ENCODE assay signal across 12 mouse cellular contexts in genomic region chr7:24387059-24387556, GRCm38 (mm10). TPM values are rescaled to one million over a fixed set of nuclear protein-coding genes. Genes with fewer than 3 reads are reported as not detected.
DNase-seq lines count a peak whose midpoint lies in the region; TF ChIP-seq lines count a peak whose summit lies in the region.
"Had no signal": no experiment of that assay in that cellular context is flagged by ENCODE, and none has a peak within 500 bp of the region (broad histone marks: within the 10 kb centered on the region; RNA-seq: fewer than 3 reads in every experiment).

No protein-coding gene starts in this region.

- no peak overlapping the region for H3K4me3 ChIP-seq in bone marrow, adult 2 months (replicated peaks; ENCODE audit: control insufficient read depth, low read depth, low read length)
- H3K4me3 ChIP-seq: hindbrain, embryonic 15.5 days; limb, embryonic 13.5 days; neural tube, embryonic 13.5 days had no signal

- whole genome bisulfite sequencing in bone marrow, adult 2 months: 17% methylated on average over 10 of the region's 10 CpGs

- DNase-seq in urinary bladder, postnatal 25 days (ENCODE audit: low spot score): peak; percentile 63
- no peak for DNase-seq in urinary bladder, adult 2 months (ENCODE audit: low spot score)
- peak; percentile 34 for DNase-seq in heart, postnatal 4 days
- DNase-seq in urinary bladder, postnatal 36 days (ENCODE audit: low spot score in 2 of 2): peak; percentile 62 to 73
- DNase-seq in kidney, adult 11 months: no peak
- DNase-seq in cerebellum, adult 9-11 months: no peak
- DNase-seq in cerebellum, adult 9-10 months: no peak

- peaks cover 9% of the 10 kb centered on the region for H3K4me1 ChIP-seq in bone marrow, adult 2 months (ENCODE audit: control insufficient read depth, insufficient read depth, low read length)

- TF ChIP-seq CTCF in bone marrow, adult 2 months (IDR thresholded peaks at IDR 0.05; ENCODE audit: control insufficient read depth, insufficient read depth, low read length): no peak

- no peak for TF ChIP-seq POLR2A in bone marrow, adult 2 months (IDR thresholded peaks at IDR 0.05; ENCODE audit: borderline replicate concordance, control insufficient read depth, low read depth, low read length)

- peak overlapping the region; percentile 37 for H3K27ac ChIP-seq in bone marrow, adult 2 months (ENCODE audit: control insufficient read depth, insufficient read depth, low read depth, low read length, poor library complexity)
- H3K27ac ChIP-seq: hindbrain, embryonic 15.5 days; limb, embryonic 13.5 days; neural tube, embryonic 13.5 days had no signal

RNA-seq across cellular contexts. Expression of gene Smg9, which starts 12.3 kb away (rescaled TPM):
- 37.6 and 37.7 TPM in 2 replicates for polyA plus RNA-seq in urinary bladder, adult 2 months (2012; rRNA removed)
- polyA plus RNA-seq in bone marrow, adult 2 months (2011; ENCODE audit: insufficient read depth, insufficient read length, low replicate concordance, missing spikeins): 32.3 and 59.7 TPM in 2 replicates
- 10 to 100 TPM; 15.0 to 15.5 TPM for total RNA-seq in heart, postnatal 4 days (2021)

RNA-seq across cellular contexts. Expression of gene Kcnn4, which starts 17.0 kb away (rescaled TPM):
- polyA plus RNA-seq in urinary bladder, adult 2 months (2012; rRNA removed): 47.4 and 50.6 TPM in 2 replicates
- 118 and 180 TPM in 2 replicates for polyA plus RNA-seq in bone marrow, adult 2 months (2011; ENCODE audit: insufficient read depth, insufficient read length, low replicate concordance, missing spikeins)
- 1 to 10 TPM; 1.0 TPM for total RNA-seq in heart, postnatal 4 days (2021)

RNA-seq across cellular contexts. Expression of gene Lypd5, which starts 38.1 kb away (rescaled TPM):
- not detected in 2 replicates for polyA plus RNA-seq in urinary bladder, adult 2 months (2012; rRNA removed)
- not detected in 2 replicates for polyA plus RNA-seq in bone marrow, adult 2 months (2011; ENCODE audit: insufficient read depth, insufficient read length, low replicate concordance, missing spikeins)
- total RNA-seq in heart, postnatal 4 days (2021): not detected
- polyA plus RNA-seq: activated CD4-positive, CD25-positive, alpha-beta regulatory T cell, adult 4 months; hindbrain, embryonic 15.5 days; limb, embryonic 13.5 days; neural tube, embryonic 13.5 days had no signal

RNA-seq across cellular contexts. Expression of gene Tescl, which starts 53.4 kb away (rescaled TPM):
- polyA plus RNA-seq in urinary bladder, adult 2 months (2012; rRNA removed): 0.19 TPM in 2 replicates
- not detected in 2 replicates for polyA plus RNA-seq in bone marrow, adult 2 months (2011; ENCODE audit: insufficient read depth, insufficient read length, low replicate concordance, missing spikeins)
- total RNA-seq in heart, postnatal 4 days (2021): under 1 TPM; 0.32 to 0.33 TPM
- polyA plus RNA-seq: activated CD4-positive, CD25-positive, alpha-beta regulatory T cell, adult 4 months; limb, embryonic 13.5 days had no signal

Comparison
In these comparisons a context has a peak if more than half of its experiments do, and no peak if none do; other contexts are left out.
1. DNase-seq: peak in urinary bladder, postnatal 25 days (single experiment), heart, postnatal 4 days (single experiment) and urinary bladder, postnatal 36 days (2 of 2); none in urinary bladder, adult 2 months (single experiment), kidney, adult 11 months (single experiment), cerebellum, adult 9-11 months (single experiment) and cerebellum, adult 9-10 months (single experiment).